Comparison of ENCODE assay signal across 8 mouse cellular contexts in genomic region chr12:24724369-24724768, GRCm38 (mm10). TPM values are rescaled to one million over a fixed set of nuclear protein-coding genes. Genes with fewer than 3 reads are reported as not detected.
DNase-seq lines count a peak whose midpoint lies in the region; ATAC-seq and TF ChIP-seq lines count a peak whose summit lies in the region.

No protein-coding gene starts in this region.

- TF ChIP-seq EP300 in ES-Bruce4 (IDR thresholded peaks at IDR 0.05; ENCODE audit: insufficient read depth, low read depth, low read length) = 0 out of 2 replicates have a peak, but pooled peaks have one; percentile 57

- no peak overlapping the region for H3K4me3 ChIP-seq in ES-Bruce4 (ENCODE audit: low read depth, low read length)
- no peak overlapping the region for H3K4me3 ChIP-seq in hindbrain, embryonic 15.5 days

- H3K4me1 ChIP-seq in ES-Bruce4 (ENCODE audit: control insufficient read depth, insufficient read depth, low read length) = no peaks in the 10 kb centered on the region
- H3K4me1 ChIP-seq in hindbrain, embryonic 15.5 days (replicated peaks) = peaks cover 8% of the 10 kb centered on the region

- TF ChIP-seq CTCF in ES-Bruce4 (IDR thresholded peaks at IDR 0.05; ENCODE audit: low read depth, low read length) = no peak

- WGBS in hindbrain, embryonic 15.5 days = 15% methylated on average over 2 of the region's 2 CpGs

- no peaks in the 10 kb centered on the region for H3K36me3 ChIP-seq in ES-Bruce4 (ENCODE audit: control insufficient read depth, insufficient read depth, low read length, poor library complexity, severe bottlenecking)
- no peaks in the 10 kb centered on the region for H3K36me3 ChIP-seq in hindbrain, embryonic 15.5 days

- H3K27ac ChIP-seq in ES-Bruce4 (ENCODE audit: insufficient read depth, low read length) = peak overlapping the region; percentile 67
- peak overlapping the region; percentile 64 for H3K27ac ChIP-seq in hindbrain, embryonic 15.5 days (replicated peaks)

- DNase-seq in embryo, embryonic 10 days (ENCODE audit: low spot score) = peak; percentile 72
- peak; percentile 45 for DNase-seq in lung, postnatal 36 days
- DNase-seq in frontal cortex, postnatal 25 days (ENCODE audit: low spot score in 2 of 2) = no peak
- DNase-seq in testis, postnatal 14 days (ENCODE audit: low spot score) = no peak
- no peak for DNase-seq in thymus, postnatal 4 days
- no peak for DNase-seq in urinary bladder, adult 2 months (ENCODE audit: low spot score)

- H3K9ac ChIP-seq in ES-Bruce4 (ENCODE audit: low read depth, poor library complexity, severe bottlenecking) = no peak overlapping the region
- H3K9ac ChIP-seq in hindbrain, embryonic 15.5 days = no peak overlapping the region

- H3K9me3 ChIP-seq in ES-Bruce4 (replicated peaks; ENCODE audit: control insufficient read depth, insufficient read depth, low read length, poor library complexity, severe bottlenecking) = peaks cover 7% of the 10 kb centered on the region; the same call in 1 of the 2 replicates
- peaks cover 2% of the 10 kb centered on the region; the same call in 1 of the 2 replicates for H3K9me3 ChIP-seq in hindbrain, embryonic 15.5 days

- peak; percentile 76; the same call in 1 of the 2 replicates for ATAC-seq in hindbrain, embryonic 15.5 days (ENCODE audit: low FRiP score, low read depth)

- no peak for TF ChIP-seq POLR2A in ES-Bruce4 (IDR thresholded peaks at IDR 0.05; ENCODE audit: insufficient read depth, low read length)

- peak overlapping the region; percentile 15; the same call in 1 of the 2 replicates for H3K4me2 ChIP-seq in hindbrain, embryonic 15.5 days

- no peaks in the 10 kb centered on the region for H3K27me3 ChIP-seq in ES-Bruce4 (ENCODE audit: control insufficient read depth, insufficient read depth, low read length, poor library complexity, severe bottlenecking)
- no peaks in the 10 kb centered on the region for H3K27me3 ChIP-seq in hindbrain, embryonic 15.5 days

RNA-seq across cellular contexts. Expression of gene Rrm2, which starts 16.3 kb away (rescaled TPM):
- polyA plus RNA-seq in ES-Bruce4 (2011; ENCODE audit: insufficient read depth, insufficient read length, low read depth, missing spikeins) = 297 and 319 TPM in 2 replicates
- polyA plus RNA-seq in hindbrain, embryonic 15.5 days (2015; fragmentation: Nextera tagmentation; extraction: Ambion mirVana) = 64.0 and 73.5 TPM in 2 replicates
- 3.9 and 4.0 TPM in 2 replicates for polyA plus RNA-seq in urinary bladder, adult 2 months (2012; rRNA removed)

RNA-seq across cellular contexts. Expression of gene Cys1, which starts 42.8 kb away (rescaled TPM):
- not detected in 2 replicates for polyA plus RNA-seq in ES-Bruce4 (2011; ENCODE audit: insufficient read depth, insufficient read length, low read depth, missing spikeins)
- polyA plus RNA-seq in hindbrain, embryonic 15.5 days (2015; fragmentation: Nextera tagmentation; extraction: Ambion mirVana) = 1.3 and 1.6 TPM in 2 replicates
- polyA plus RNA-seq in urinary bladder, adult 2 months (2012; rRNA removed) = 49.0 and 49.9 TPM in 2 replicates

Comparison
In these comparisons a context has a peak if more than half of its experiments do, and no peak if none do; other contexts are left out.
1. DNase-seq: peak in embryo, embryonic 10 days (single experiment) and lung, postnatal 36 days (single experiment); none in frontal cortex, postnatal 25 days (0 of 2), testis, postnatal 14 days (single experiment), thymus, postnatal 4 days (single experiment) and urinary bladder, adult 2 months (single experiment).
2. RNA of gene Rrm2, which starts 16.3 kb away (polyA plus RNA-seq): 297 to 319 TPM in ES-Bruce4 and 64.0 to 73.5 TPM in hindbrain, embryonic 15.5 days; 3.9 to 4.0 TPM in urinary bladder, adult 2 months; every median in the first group is over 10 times any median in the second.
3. RNA of gene Cys1, which starts 42.8 kb away (polyA plus RNA-seq): 49.0 to 49.9 TPM in urinary bladder, adult 2 months; 1.3 to 1.6 TPM in hindbrain, embryonic 15.5 days and not detected in ES-Bruce4; every median in the first group is over 10 times any median in the second.